Mouse (Mus musculus) erythroid progenitor cell, adult 5-6 weeks (primary cell): ENCODE results near the gene Mrnip. TPM values are rescaled to one million over a fixed set of nuclear protein-coding genes. Genes with fewer than 3 reads are reported as not detected.

Source experiments
- ATAC-seq: replicated peaks from 2 replicates; pipeline ENCODE4 v1.8.0; 2016; ENCODE audit warnings: moderate number of reproducible peaks, mild to moderate bottlenecking, moderate TSS enrichment, inconsistent platforms; ENCODE audit not compliant: poor library complexity, low FRiP score, severe bottlenecking
- total RNA-seq, 2 experiments: library from RNA; stranded (forward) in 1 of 2; stranded (reverse) in 1 of 2; fragments of 150-400 nt in 1 of 2; fragments of 186-747, 209-891 nt in 1 of 2; gene quantifications; 2 replicates each; pipeline versions ENCODE4 v1.2.3 to v1.2.4; 2015 to 2017; ENCODE audit warnings: low replicate concordance in 2 of 2

Gene Mrnip
- total RNA-seq, 2 experiments from 2014 or later, result 2.5 TPM; not detected in 1

DNA sequence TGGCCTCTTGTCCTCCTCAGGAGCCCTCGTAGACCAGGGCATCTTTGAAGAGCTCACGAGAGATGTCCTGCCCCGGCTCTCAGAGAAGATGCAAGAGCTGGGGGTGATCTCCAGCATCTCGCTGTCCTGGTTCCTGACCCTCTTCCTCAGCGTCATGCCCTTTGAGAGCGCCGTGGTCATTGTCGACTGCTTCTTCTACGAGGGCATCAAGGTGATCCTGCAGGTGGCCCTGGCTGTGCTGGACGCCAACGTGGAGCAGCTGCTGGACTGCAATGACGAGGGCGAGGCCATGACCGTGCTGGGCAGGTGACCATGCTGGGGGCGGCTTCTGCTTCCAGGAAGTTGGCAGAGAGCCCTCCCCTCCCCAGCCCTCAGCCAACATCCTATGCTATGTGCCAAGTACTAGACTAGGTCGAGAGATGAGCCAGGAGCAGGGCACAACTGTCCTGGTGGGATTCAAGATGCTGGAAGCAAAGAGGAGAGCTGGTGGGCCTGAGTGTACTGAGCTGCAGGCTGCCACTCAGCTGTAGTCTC is 17.5 kb upstream of the Mrnip start:
- no peak for ATAC-seq

GRCm38 (mm10) chr11:50158346-50158745 is 15.9 kb upstream of the Mrnip start:
- ATAC-seq, result no peak

DNA sequence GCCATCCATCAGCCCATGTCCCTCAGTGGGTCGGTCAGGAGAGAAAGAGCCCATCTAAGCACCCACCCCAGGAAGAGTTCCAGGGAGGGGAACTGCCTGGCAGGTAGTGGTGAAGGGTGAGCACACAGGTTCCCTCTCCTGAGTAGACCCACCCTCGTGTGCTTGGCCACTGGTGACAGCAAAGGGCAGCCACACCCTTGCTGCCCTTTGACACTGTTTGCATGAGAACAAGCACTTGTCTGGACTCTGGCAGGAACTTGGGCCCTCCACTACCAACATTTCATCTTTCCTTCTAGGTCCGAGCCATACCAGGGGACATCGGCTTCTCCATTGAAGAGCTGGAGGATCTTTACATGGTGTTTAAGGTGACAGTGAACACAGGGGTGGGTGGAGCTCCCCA is 14.9 kb upstream of the Mrnip start:
- no peak for ATAC-seq

- peak; percentile 85 for ATAC-seq
Observed at GRCm38 (mm10) chr11:50161578-50162304, 12.5 kb upstream of the Mrnip start.

DNA sequence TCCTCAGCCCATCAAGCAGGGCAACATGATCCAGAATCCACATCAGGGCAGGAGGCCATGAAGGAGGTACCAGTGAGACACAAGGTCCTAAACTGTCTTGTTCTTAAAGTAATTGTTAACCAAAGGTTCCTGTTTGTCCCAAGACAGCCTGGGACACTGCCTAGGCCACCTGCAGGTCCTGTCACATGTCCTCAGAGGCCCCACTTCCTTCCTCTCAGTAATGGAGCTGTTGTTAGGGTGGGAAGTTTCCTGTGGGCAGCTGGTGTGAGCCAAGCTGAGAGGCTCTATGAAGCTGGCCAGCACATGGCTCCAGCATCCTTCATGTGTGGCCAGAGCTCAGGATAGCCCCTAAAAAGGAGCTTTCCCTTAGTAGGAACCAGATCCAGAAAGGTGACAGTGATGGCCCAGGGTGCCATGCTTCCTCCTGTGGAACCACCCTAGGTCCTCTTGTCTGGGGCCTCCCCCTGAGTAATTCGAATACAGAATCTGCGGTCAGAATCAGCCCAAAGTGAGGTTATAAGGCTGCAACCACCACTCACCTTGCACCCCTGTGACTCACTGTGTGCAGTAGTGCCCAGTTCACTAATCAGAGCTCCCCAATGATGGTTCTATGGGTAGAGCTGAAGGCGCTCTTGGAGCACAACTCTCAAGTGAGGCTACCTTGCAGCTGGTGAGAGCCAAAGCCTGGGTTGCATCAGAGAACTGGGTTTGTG is 11.8 kb upstream of the Mrnip start:
- ATAC-seq, result no peak

- ATAC-seq, result no peak
Observed at GRCm38 (mm10) chr11:50168352-50168751, 5.9 kb upstream of the Mrnip start.

DNA sequence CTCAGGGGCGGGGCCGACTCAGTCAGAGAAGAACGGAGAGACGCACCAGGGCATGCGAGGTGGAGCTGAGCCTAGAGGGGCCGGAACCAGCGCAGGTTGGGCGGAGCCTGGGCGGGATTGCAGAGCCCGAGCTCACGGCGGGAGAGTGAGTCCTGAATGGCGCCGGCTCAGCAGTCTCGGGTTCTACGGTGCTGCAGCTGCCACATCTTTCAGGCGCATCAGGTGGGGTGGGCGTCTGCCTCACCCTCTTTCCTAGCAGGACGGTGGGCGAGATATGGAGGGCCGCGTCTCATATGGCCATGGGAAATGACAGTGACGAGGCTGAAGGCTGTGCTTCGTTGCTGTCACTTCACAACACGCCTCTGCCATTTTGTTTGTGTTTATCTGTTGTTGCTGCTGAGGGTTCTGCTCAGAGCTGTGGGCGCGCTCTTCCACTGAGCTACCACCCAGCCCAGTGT is 515 bp downstream of the Mrnip start:
- peak; percentile 99 for ATAC-seq

DNA sequence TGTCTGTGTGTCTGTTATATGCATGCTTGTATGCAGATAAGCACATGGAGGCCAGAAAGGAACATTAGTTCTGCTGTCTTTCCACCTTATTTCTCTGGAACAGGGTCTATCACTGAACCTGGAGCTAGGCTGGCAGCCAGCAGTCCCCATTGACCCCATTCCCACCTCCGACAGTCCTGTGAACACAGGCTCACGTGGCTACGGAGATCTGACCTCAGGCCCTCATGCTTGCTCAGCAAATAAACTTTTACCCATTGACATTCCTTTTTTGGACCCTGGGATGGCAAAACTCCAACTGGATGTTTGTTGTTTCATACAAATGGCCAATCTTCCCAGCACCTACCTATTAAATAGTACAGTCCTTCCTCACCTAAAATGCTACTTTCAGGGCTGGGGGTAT is 2.1 kb downstream of the Mrnip start:
- no peak for ATAC-seq

DNA sequence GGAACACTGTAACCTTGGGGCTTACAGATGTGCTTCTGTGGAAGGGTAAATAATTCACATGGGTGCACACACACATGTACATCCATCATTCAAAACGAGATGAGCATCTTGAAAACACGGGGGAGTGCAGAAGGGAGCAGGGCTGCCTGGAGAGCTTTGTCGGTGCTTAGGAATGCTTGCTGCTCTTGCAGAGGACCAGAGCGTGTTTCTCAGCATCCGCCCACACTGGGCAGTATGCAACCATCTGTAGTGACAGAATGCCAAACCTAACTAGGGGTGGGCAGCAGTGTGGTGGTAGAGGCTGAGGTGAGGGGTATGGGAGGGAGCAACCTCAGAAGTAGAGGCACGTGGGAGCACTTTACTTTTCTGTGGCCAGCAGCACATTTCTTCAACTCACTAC is 2.9 kb downstream of the Mrnip start:
- ATAC-seq, result no peak

- ATAC-seq, result no peak
Observed at GRCm38 (mm10) chr11:50178532-50179488, 4.6 kb downstream of the Mrnip start.

GRCm38 (mm10) chr11:50180478-50181231 is 6.4 kb downstream of the Mrnip start:
- ATAC-seq, result no peak

DNA sequence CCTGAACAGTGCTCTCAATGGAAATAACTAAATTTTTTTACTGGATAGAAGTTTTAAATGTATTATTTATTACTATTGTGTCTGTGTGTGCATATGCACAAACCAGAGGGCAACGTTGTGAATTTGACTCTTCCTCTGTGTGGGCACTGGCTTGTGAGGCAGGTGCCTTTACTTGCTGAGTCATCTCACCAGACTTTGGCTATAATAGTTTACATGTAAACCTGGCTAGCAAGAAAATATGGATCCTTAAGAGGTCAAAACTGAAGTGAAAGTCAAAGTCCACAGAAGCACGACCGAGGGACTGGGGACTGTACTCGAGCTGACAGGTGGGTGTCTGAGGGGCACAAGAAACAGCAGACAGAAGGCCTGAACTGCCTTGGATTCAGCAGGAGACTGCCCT is 8.5 kb downstream of the Mrnip start:
- ATAC-seq, result no peak

- no peak for ATAC-seq
Observed at GRCm38 (mm10) chr11:50184788-50185187, 10.5 kb downstream of the Mrnip start.

- no peak for ATAC-seq
Observed at GRCm38 (mm10) chr11:50188682-50189081, 14.4 kb downstream of the Mrnip start.

GRCm38 (mm10) chr11:50190362-50190761 is 16.1 kb downstream of the Mrnip start:
- no peak for ATAC-seq

- ATAC-seq, result no peak
Observed at GRCm38 (mm10) chr11:50192278-50192677, 18.0 kb downstream of the Mrnip start.

- ATAC-seq, result no peak
Observed at GRCm38 (mm10) chr11:50194070-50194469, 19.8 kb downstream of the Mrnip start.

DNA sequence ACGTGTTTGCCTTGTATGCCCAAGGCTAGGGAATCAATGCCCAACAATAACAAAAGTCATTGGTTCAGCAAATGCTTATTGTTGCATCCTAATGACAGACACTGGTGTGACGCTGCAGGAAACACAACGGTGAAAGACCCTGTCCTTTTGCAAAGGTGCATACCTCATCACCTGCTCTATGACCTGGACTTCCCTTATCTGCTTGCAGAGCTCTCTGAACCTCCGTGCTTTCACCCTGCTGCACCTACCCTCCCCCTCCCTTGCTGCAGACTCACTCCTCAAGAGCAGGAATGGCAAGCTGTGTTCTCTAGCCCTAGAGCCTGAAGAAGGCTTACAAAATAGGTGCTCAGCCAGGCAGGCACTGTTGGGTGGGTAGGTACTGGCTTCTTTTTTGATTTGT is 20.5 kb downstream of the Mrnip start:
- ATAC-seq, result no peak

DNA sequence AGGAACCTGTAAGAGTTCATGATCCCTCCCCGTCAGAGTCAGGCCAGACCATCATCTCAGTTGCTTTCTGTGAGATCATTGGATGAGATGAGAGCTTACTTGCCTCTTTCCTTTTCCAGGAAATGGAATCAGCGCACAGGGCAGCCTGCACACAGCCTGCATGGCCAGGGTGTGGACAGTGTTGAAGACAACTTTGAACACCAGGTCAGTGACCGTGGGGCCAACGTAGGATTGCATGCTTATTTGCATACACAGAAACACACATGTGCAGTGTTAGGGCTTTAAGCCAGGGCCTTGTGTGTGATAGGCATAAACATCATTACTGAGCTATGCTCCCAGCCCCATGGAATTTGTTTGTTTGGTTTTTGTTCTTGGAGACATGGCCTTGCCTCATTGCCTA is 23.3 kb downstream of the Mrnip start:
- no peak for ATAC-seq
